Mouse (Mus musculus): ENCODE data around the gene Ano10.

DNA sequence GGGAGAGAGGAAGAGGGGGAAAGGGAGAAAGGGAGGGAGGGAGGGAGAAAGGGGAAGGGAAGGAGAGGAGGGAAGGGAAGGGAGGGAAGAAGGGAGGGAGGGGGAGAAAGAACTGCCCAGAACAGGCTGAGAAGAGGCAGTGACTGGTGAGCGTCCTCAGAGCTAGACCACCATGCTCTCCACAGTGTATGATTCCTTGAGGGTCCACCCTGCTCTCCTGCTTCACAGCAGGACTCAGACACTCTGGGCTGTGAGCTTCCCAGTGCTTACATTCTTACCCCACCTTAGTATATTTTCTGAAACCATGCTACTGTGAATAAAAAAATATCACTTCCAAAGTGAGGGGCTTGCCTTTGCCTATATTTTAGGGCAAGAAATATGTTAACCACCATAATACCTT is 50.9 kb downstream of the Ano10 start:
- TF ChIP-seq CTCF (IDR thresholded peaks at IDR 0.05; ENCODE audit: low read depth, low read length) (no peak), GATA1 (IDR thresholded peaks at IDR 0.05; ENCODE audit: borderline replicate concordance, low read length) (no peak), TAL1 (conservative IDR thresholded peaks at IDR 0.05; ENCODE audit: low read depth, low read length) (no peak), GATA2 (IDR thresholded peaks at IDR 0.05; ENCODE audit: borderline replicate concordance, low read depth, low read length) (no peak)

Data from G1E (cell line).